Mouse (Mus musculus): ENCODE measurements around the gene Plekhh2.

The Plekhh2 gene

DNA sequence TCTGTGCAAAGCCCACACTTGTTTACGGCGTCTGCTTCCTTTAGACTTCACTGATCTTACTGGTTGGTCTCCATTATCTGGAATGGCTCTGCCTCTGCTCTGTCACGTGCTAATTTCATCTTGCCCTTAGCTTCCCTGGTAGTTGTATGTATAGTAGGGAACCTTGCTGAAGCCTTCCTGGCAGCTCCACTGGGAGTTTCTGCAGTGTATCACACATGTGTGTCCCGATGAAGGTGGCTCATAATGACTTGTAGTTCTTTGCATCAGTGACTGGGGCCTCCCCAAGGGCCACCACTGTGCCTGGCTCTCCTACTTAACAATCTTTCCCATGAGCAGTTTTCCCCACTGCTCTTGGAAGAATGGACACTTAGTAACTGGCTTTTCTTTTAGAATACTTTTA, 96.9 kb downstream of the Plekhh2 start:
- DNase-seq (ENCODE audit: low spot score): no peak

DNA sequence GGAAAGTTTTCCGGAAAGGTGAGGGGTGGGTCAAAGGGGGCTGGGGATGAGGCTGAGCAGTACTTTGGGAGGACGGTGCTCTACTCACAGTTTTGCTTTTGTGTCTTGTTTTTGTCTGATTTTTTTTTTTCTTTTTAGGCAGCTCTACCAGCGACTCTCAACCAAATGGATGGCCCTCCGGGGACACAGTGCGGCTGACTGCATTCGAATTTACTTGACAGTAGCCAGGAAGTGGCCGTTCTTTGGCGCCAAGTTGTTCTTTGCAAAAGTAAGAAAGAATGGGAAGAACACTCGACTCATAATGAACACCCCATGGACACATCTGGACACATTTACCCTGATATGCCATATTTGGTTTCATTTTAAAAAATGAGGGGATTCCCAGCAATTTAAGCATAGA, 99.8 kb downstream of the Plekhh2 start:
- no peak for DNase-seq (ENCODE audit: low spot score)

DNA sequence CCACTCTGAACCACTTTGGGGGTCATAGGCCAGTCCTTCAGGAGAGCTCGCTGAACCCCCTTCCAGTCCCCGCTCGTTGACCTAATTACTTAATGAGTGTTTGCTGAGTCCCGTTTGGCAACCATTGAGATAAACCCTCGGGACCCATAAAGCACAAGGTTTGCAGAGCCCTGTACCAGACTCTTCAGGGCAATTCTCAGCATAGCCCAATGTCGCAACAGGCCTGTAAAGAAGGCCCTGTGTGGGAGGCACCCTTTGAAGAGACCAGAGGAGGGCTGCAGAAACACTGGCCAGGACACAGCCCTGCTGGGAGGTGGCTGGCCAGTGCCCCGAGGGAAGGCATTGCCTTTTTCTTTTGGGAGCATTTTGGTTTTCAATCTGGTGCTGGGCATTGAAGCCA, 100.3 kb downstream of the Plekhh2 start:
- DNase-seq (ENCODE audit: low spot score): peak; percentile 43

GRCm38 (mm10) chr17:84615811-84616210, 104.1 kb downstream of the Plekhh2 start:
- no peak for DNase-seq (ENCODE audit: low spot score)

DNA sequence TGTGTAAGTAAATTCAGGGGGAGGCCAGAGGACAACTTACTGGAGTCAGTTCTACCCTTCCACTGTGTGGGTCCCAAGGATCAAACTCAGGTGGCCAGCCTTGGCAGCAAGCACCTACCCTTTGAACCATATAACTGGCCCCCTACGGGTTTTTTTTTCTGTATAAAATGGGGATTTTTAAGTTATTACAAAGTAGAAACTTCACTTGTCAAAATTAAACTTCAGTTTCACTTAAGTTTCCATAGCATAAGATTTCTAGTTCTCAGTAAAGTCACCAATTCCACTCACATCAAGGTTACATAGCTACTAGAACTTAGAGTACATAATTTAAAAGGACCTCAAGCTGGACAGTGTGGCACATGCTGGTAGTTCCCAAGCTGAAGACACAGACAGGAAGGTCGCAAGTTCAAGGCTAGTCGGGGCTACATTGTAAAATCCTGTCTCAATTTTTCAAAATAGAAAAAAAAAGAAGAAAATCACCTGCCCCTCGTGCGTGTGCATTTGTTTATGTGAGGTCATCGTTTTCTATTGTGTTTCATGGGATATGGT, 104.9 kb downstream of the Plekhh2 start:
- DNase-seq (ENCODE audit: low spot score): no peak

DNA sequence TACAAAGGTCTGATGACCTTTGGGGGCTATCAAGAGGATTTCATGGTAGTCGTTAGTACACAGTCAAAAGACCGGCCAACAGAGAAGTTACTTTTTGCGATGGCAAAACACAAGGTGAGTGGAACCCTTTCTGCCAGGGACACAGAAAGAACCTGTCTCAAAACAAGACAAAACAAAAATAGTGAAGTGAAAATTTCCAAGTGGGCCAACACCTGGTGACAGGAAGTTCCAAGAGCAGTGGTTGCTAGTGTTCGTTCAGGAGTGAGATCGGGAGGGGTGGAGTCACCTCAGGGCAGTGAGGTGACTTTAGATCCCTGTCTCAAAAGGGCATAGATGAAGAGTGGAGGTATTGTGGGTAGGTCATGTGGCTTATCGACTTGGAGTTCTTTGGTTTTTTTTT, 106.3 kb downstream of the Plekhh2 start:
- DNase-seq (ENCODE audit: low spot score): no peak

DNA sequence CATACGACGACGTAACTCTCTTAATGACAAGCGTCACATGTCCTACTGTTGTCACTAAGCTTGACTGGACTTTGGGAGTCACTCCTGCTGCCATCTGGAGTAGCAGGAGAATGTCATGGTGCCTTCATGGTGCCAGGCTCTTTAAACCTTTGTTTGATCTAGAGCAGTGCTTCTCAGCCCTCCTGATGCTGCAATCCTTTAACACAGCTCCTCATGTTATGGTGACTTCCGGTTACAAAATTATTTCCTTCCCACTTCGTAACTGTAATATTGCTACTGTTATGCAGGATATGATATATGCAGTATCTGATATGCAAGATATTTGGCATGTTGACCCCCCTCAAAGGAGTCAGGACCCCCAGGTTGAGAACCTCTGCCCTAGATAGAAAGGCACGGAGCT, 107.4 kb downstream of the Plekhh2 start:
- no peak for DNase-seq (ENCODE audit: low spot score)

DNA sequence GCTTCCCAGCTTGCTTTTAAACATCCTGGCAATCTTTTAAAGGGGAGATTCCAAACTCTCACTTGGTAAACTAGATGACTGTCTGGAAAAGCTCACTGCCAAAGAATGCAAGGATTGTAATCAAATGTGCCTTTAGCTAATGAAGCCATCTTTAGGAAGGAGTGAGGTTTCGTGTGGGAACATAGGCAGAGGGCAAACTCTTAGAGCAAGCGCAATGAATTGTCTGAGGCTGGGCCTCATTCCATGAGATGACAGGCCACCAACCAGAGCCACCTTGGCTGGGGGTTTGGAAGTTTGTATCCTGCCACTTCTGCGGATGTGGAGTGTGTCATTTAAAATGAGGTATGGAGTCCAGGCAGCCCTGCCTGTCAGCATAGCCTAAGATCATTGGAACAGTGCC, 108.4 kb downstream of the Plekhh2 start:
- DNase-seq (ENCODE audit: low spot score): no peak

- DNase-seq (ENCODE audit: low spot score): no peak
These were observed 108.9 kb downstream of the Plekhh2 start for GRCm38 (mm10) chr17:84620610-84621009.

- peak; percentile 44 for DNase-seq (ENCODE audit: low spot score)
These were observed 109.5 kb downstream of the Plekhh2 start for GRCm38 (mm10) chr17:84621209-84621608.

DNA sequence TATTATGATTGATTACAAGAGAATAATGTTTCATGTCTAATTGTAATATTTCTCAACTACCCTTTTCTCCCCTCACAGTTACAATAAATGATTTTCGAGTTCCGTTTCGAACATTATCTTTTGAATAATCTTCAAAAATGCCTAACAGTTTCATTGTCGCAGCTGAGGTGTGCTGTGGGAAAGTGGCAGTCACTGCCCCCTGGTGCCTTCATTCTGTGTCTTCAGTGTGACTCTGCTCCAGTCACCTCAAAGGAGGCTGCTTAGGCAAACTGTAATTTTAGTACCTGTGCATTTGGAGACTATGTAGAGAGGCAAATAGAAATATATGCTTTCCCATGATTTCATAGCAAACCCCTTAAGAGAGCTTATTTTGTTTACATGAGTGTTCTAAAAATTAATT, 110.3 kb downstream of the Plekhh2 start:
- DNase-seq (ENCODE audit: low spot score): no peak

GRCm38 (mm10) chr17:84622873-84623272, 111.2 kb downstream of the Plekhh2 start:
- no peak for DNase-seq (ENCODE audit: low spot score)

DNA sequence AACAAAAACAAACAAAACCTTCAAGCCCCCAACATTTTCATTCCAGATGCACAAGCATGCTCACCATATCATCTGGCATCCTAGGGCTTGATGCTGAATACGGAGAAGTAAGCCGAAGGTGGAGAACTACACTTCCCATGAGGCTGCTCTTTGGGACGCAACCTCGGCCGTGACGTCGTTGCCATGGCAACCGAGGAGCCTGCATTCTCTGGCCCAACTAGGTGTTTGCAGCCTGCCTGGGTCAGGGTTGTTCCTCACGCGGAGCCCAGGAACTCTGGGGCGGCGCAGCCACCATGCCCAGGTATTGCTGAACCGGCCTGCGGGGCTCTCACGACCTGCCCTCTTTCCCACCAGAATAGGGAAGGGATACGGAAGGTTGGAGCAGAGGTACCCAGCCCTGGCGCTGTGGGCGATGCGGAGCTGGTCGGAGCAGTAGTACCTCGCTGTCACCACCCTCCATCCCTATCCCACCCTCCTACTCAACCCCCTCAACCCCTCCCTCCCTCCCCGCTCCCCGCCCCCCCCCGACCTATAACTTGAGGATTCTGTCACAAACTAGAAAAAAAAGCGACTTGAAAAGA, 114.7 kb downstream of the Plekhh2 start, which contains the start of gene Dync2li1:
Gene Dync2li1 (plus strand): TSS at position 221 of the 581 bp plus-strand sequence.
- peak; percentile 92 for DNase-seq (ENCODE audit: low spot score)

- DNase-seq (ENCODE audit: low spot score): no peak
These were observed 115.2 kb downstream of the Plekhh2 start for GRCm38 (mm10) chr17:84626857-84627305.

- DNase-seq (ENCODE audit: low spot score): no peak
These were observed 116.0 kb downstream of the Plekhh2 start for GRCm38 (mm10) chr17:84627721-84628120.

- DNase-seq (ENCODE audit: low spot score): no peak
These were observed 116.9 kb downstream of the Plekhh2 start for GRCm38 (mm10) chr17:84628611-84629010.

- no peak for DNase-seq (ENCODE audit: low spot score)
These were observed 120.1 kb downstream of the Plekhh2 start for GRCm38 (mm10) chr17:84631836-84632235.

- no peak for DNase-seq (ENCODE audit: low spot score)
These were observed 121.7 kb downstream of the Plekhh2 start for GRCm38 (mm10) chr17:84633443-84633842.

- DNase-seq (ENCODE audit: low spot score): no peak
These were observed 124.6 kb downstream of the Plekhh2 start for GRCm38 (mm10) chr17:84636328-84636727.

DNA sequence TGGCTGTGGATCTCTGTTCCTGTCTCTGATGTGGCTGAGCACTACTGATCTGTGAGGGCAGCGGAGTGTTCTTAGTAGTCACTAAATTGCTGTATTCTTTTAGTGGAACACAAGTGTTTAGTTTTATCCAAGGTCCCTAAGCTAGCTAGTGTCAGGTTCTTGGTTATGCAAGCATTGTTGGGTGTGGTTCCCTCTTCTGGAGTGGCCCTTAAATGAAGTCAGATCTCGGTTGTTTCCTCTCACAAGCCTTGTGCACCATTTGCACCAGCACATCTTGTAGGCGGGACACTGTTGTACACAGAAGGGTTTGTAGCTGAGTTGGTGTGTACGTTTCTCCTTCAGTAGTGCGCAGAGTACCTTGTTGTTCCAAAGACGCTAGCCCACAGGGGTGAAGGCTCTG, 126.3 kb downstream of the Plekhh2 start:
- DNase-seq (ENCODE audit: low spot score): peak; percentile 51

- no peak for DNase-seq (ENCODE audit: low spot score)
These were observed 128.2 kb downstream of the Plekhh2 start for GRCm38 (mm10) chr17:84639796-84640378.

DNA sequence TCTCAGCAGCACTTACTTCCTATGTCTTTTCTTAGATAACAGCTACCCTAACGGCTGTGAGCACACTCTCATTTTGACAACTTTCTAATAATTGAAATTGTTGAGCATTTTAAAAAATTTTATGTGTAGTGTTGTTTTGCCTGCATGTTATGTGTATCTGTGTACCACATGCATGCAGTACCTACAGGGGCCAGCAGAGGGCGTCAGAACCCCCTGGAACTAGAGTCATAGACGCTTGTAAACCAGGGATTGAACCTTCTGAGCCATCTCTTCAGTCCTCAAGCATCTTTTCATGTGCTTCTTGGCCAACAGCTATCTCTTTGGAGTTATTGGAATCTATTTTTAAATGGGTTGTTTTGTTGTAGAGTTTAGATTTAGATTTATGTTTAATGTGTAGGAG, 130.2 kb downstream of the Plekhh2 start:
- DNase-seq (ENCODE audit: low spot score): peak; percentile 25

GRCm38 (mm10) chr17:84642324-84642723, 130.6 kb downstream of the Plekhh2 start:
- no peak for DNase-seq (ENCODE audit: low spot score)
